In the genomic region with DNA sequence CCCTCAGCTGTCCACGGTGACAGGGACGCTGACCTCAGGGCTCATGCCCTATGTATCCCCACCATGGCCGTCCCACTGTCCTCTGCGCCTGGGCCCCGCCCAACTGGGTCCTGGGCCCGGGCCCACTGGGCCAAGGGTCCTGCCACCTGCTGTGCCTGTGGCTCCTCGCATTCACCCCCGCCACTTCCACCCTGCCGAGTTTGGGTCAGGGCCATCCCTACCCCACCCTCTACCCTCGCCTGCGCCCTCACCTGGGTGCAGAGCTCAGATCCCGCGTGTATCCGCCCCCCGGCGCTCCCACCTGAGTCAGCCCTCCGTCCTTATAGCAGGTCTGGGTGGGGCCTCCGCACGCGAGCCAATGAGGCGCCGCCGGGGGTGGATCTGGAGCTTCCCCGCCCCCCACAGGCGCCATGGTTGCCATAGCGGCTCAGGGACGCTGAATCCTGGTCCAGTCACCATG, we compare ENCODE assay signal across 9 mouse cellular contexts. TPM values are rescaled to one million over a fixed set of nuclear protein-coding genes. Genes with fewer than 3 reads are reported as not detected.
A peak's percentile ranks its signal among the peaks of the same experiment; 100 is the strongest.
DNase-seq lines count a peak whose midpoint lies in the region; ATAC-seq lines count a peak whose summit lies in the region.
"Had no signal": no experiment of that assay in that cellular context is flagged by ENCODE, and none has a peak within 500 bp of the region (broad histone marks: within the 10 kb centered on the region; RNA-seq: fewer than 3 reads in every experiment).

A gene (minus strand): TSS at position 346 of the 460 bp plus-strand sequence.

- peaks cover 2% of the 10 kb centered on the region for H3K9me3 ChIP-seq in embryonic facial prominence, embryonic 15.5 days (replicated peaks)
- peaks cover 2% of the 10 kb centered on the region for H3K9me3 ChIP-seq in heart, embryonic 13.5 days
- peaks cover 2% of the 10 kb centered on the region; the same call in 1 of the 2 replicates for H3K9me3 ChIP-seq in lung, embryonic 15.5 days

- no peak within 1 kb of the TSS for H3K27ac ChIP-seq in embryonic facial prominence, embryonic 15.5 days (replicated peaks)
- no peak within 1 kb of the TSS for H3K27ac ChIP-seq in heart, embryonic 13.5 days (replicated peaks)
- H3K27ac ChIP-seq in lung, embryonic 15.5 days = no peak within 1 kb of the TSS

- peak; percentile 44 for DNase-seq in A20 (ENCODE audit: low read depth, low spot score)
- DNase-seq in adrenal gland, adult (ENCODE audit: inconsistent age in 2 of 2, low spot score in 1 of 2) = peak; percentile 89 to 93
- DNase-seq in kidney, adult 9 months = peak; percentile 89
- DNase-seq in retina, embryonic 14.5 days (ENCODE audit: low spot score) = peak; percentile 70
- DNase-seq in ovary, postnatal 10 days (ENCODE audit: low spot score) = no peak

- ATAC-seq in embryonic facial prominence, embryonic 15.5 days (ENCODE audit: insufficient number of reproducible peaks, low FRiP score, low TSS enrichment, low read depth) = 0 out of 2 replicates have a peak, but pooled peaks have one; percentile 16
- ATAC-seq in heart, embryonic 13.5 days (ENCODE audit: extremely low read depth, insufficient number of reproducible peaks, low FRiP score, low TSS enrichment) = no peak
- peak; percentile 59 for ATAC-seq in lung, embryonic 15.5 days (ENCODE audit: borderline replicate concordance, extremely low read depth, low FRiP score, low TSS enrichment)

- peak within 1 kb of the TSS; percentile 52 for H3K4me2 ChIP-seq in embryonic facial prominence, embryonic 15.5 days (replicated peaks)
- H3K4me2 ChIP-seq in heart, embryonic 13.5 days = peak within 1 kb of the TSS; percentile 67
- H3K4me2 ChIP-seq in lung, embryonic 15.5 days = peak within 1 kb of the TSS; percentile 69

- H3K27me3 ChIP-seq in embryonic facial prominence, embryonic 15.5 days = peaks cover 63% of the 10 kb centered on the region
- peaks cover 70% of the 10 kb centered on the region for H3K27me3 ChIP-seq in heart, embryonic 13.5 days (replicated peaks)
- peaks cover 58% of the 10 kb centered on the region for H3K27me3 ChIP-seq in lung, embryonic 15.5 days

- H3K4me1 ChIP-seq in embryonic facial prominence, embryonic 15.5 days = peaks cover 17% of the 10 kb centered on the region
- H3K4me1 ChIP-seq in heart, embryonic 13.5 days = peaks cover 22% of the 10 kb centered on the region
- H3K4me1 ChIP-seq in lung, embryonic 15.5 days = peaks cover 16% of the 10 kb centered on the region

- no peaks in the 10 kb centered on the region for H3K36me3 ChIP-seq in embryonic facial prominence, embryonic 15.5 days
- H3K36me3 ChIP-seq in heart, embryonic 13.5 days = peaks cover under 1% of the 10 kb centered on the region; the same call in 1 of the 2 replicates
- no peaks in the 10 kb centered on the region for H3K36me3 ChIP-seq in lung, embryonic 15.5 days

- peak within 1 kb of the TSS; percentile 26 for H3K4me3 ChIP-seq in embryonic facial prominence, embryonic 15.5 days (replicated peaks)
- peak within 1 kb of the TSS; percentile 37 for H3K4me3 ChIP-seq in heart, embryonic 13.5 days
- H3K4me3 ChIP-seq in lung, embryonic 15.5 days = peak within 1 kb of the TSS; percentile 34
- H3K4me3 ChIP-seq: myocyte had no signal

- WGBS in embryonic facial prominence, embryonic 15.5 days = 3% methylated on average over 27 of the region's 27 CpGs
- WGBS in heart, embryonic 13.5 days = 2% methylated on average over 26 of the region's 27 CpGs
- WGBS in lung, embryonic 15.5 days = 1% methylated on average over 27 of the region's 27 CpGs

- no peak within 1 kb of the TSS for H3K9ac ChIP-seq in embryonic facial prominence, embryonic 15.5 days
- H3K9ac ChIP-seq in heart, embryonic 13.5 days = no peak within 1 kb of the TSS
- no peak within 1 kb of the TSS for H3K9ac ChIP-seq in lung, embryonic 15.5 days

RNA-seq across cellular contexts. Expression of the gene that starts here (rescaled TPM):
- polyA plus RNA-seq in embryonic facial prominence, embryonic 15.5 days (2015; fragmentation: Nextera tagmentation; extraction: Ambion mirVana) = 0.72 and 1.2 TPM in 2 replicates
- 0.19 and 0.47 TPM in 2 replicates for polyA plus RNA-seq in heart, embryonic 13.5 days (2015; fragmentation: Nextera tagmentation; extraction: Ambion mirVana)
- polyA plus RNA-seq in lung, embryonic 15.5 days (2015; fragmentation: Nextera tagmentation; extraction: Ambion mirVana) = 0.95 and 1.2 TPM in 2 replicates
